Mouse (Mus musculus) heart, embryonic 10.5 days (tissue): Measurements from ENCODE around the gene Npsr1. TPM values are rescaled to one million over a fixed set of nuclear protein-coding genes. Genes with fewer than 3 reads are reported as not detected.

Experiments
- DNase-seq: peaks from one replicate; pipeline ENCODE4 v3.0.0-alpha.2; 2017; ENCODE audit warnings: low spot score
- H3K27ac ChIP-seq: fragments of 300-500 bp; sonication (generic); 2 replicates; pipeline ENCODE4 v1.5.1; 2016; ENCODE audit warnings: mild to moderate bottlenecking
- H3K27me3 ChIP-seq: fragments of 300-500 bp; sonication (generic); 2 replicates; pipeline ENCODE4 v1.6.1; 2016; ENCODE audit warnings: mild to moderate bottlenecking; ENCODE audit not compliant: poor library complexity, insufficient read depth, severe bottlenecking
- H3K36me3 ChIP-seq: fragments of 300-500 bp; sonication (generic); 2 replicates; pipeline ENCODE4 v1.6.1; 2016; ENCODE audit warnings: mild to moderate bottlenecking, moderate library complexity
- H3K4me1 ChIP-seq: fragments of 300-500 bp; sonication (generic); 2 replicates; pipeline ENCODE4 v1.6.1; 2016; ENCODE audit warnings: mild to moderate bottlenecking
- H3K4me3 ChIP-seq: fragments of 300-500 bp; sonication (generic); 2 replicates; pipeline ENCODE4 v1.5.1; 2016; ENCODE audit warnings: mild to moderate bottlenecking, moderate library complexity
- H3K9me3 ChIP-seq: fragments of 300-500 bp; sonication (generic); 2 replicates; pipeline ENCODE4 v1.6.1; 2016; ENCODE audit warnings: mild to moderate bottlenecking, moderate library complexity
- WGBS: fragments of 180-500 bp; shearing (Covaris S2); methylation state at CpG from one replicate; pipeline ENCODE4 v1.1.7; 2016; 5-methylcytosine and 5-hydroxymethylcytosine counted together
- polyA plus RNA-seq: library from polyadenylated mRNA; unstranded; fragments of >200 nt; fragmentation: Nextera tagmentation; extraction: Ambion mirVana; gene quantifications from 2 replicates; pipeline ENCODE4 v1.2.1, GENCODE M21; 2016

The Npsr1 gene
- polyA plus RNA-seq, 1 experiment from 2014 or later: not detected

- DNase-seq: no peak
- H3K4me3 ChIP-seq: no peak overlapping the region
- H3K27me3 ChIP-seq: no peaks in the 10 kb centered on the region
- no peaks in the 10 kb centered on the region for H3K4me1 ChIP-seq
- H3K9me3 ChIP-seq: no peaks in the 10 kb centered on the region
- H3K27ac ChIP-seq: no peak overlapping the region
- no peaks in the 10 kb centered on the region for H3K36me3 ChIP-seq
- 68% methylated on average over 1 of the region's 1 CpGs for WGBS
Observed at GRCm38 (mm10) chr9:24168501-24168900, 70.7 kb downstream of the Npsr1 start.

GRCm38 (mm10) chr9:24170728-24171127, 72.9 kb downstream of the Npsr1 start:
- Histone ChIP-seq H3K36me3 (no peaks in the 10 kb centered on the region), H3K4me3 (no peak overlapping the region), H3K4me1 (no peaks in the 10 kb centered on the region), H3K27me3 (no peaks in the 10 kb centered on the region), H3K27ac (no peak overlapping the region), H3K9me3 (no peaks in the 10 kb centered on the region)
- 87% methylated on average over 1 of the region's 1 CpGs for WGBS
- no peak for DNase-seq

GRCm38 (mm10) chr9:24178744-24179143, 80.9 kb downstream of the Npsr1 start:
- H3K4me3 ChIP-seq: no peak overlapping the region
- no peak for DNase-seq
- H3K27ac ChIP-seq: no peak overlapping the region
- WGBS: 83% methylated on average over 2 of the region's 2 CpGs
- no peaks in the 10 kb centered on the region for H3K27me3 ChIP-seq
- H3K36me3 ChIP-seq: no peaks in the 10 kb centered on the region
- H3K4me1 ChIP-seq: peaks cover 12% of the 10 kb centered on the region
- no peaks in the 10 kb centered on the region for H3K9me3 ChIP-seq

- H3K4me1 ChIP-seq: peaks cover 12% of the 10 kb centered on the region
- H3K27ac ChIP-seq: peak overlapping the region; percentile 42; the same call in 1 of the 2 replicates
- no peaks in the 10 kb centered on the region for H3K27me3 ChIP-seq
- DNase-seq: no peak
- H3K4me3 ChIP-seq: no peak overlapping the region
- no peaks in the 10 kb centered on the region for H3K9me3 ChIP-seq
- 25% methylated on average over 7 of the region's 7 CpGs for WGBS
- H3K36me3 ChIP-seq: no peaks in the 10 kb centered on the region
Observed at GRCm38 (mm10) chr9:24180926-24181325, 83.1 kb downstream of the Npsr1 start.

- DNase-seq: no peak
- Histone ChIP-seq H3K27ac (no peak overlapping the region), H3K9me3 (no peaks in the 10 kb centered on the region), H3K36me3 (no peaks in the 10 kb centered on the region), H3K4me3 (no peak overlapping the region), H3K27me3 (no peaks in the 10 kb centered on the region), H3K4me1 (peaks cover 11% of the 10 kb centered on the region)
- 83% methylated on average over 5 of the region's 5 CpGs for WGBS
Observed at GRCm38 (mm10) chr9:24186289-24186688, 88.5 kb downstream of the Npsr1 start.

- WGBS: 30% methylated on average over 2 of the region's 2 CpGs
- Histone ChIP-seq H3K9me3 (no peaks in the 10 kb centered on the region), H3K4me1 (peaks cover 9% of the 10 kb centered on the region), H3K4me3 (no peak overlapping the region), H3K27ac (peak overlapping the region; percentile 44; the same call in 1 of the 2 replicates), H3K27me3 (no peaks in the 10 kb centered on the region), H3K36me3 (no peaks in the 10 kb centered on the region)
- DNase-seq: no peak
Observed at GRCm38 (mm10) chr9:24189511-24190260, 91.9 kb downstream of the Npsr1 start.

- Histone ChIP-seq H3K27me3 (no peaks in the 10 kb centered on the region), H3K27ac (peak overlapping the region; percentile 44; the same call in 1 of the 2 replicates), H3K36me3 (no peaks in the 10 kb centered on the region), H3K4me3 (no peak overlapping the region), H3K4me1 (peaks cover 9% of the 10 kb centered on the region), H3K9me3 (no peaks in the 10 kb centered on the region)
- WGBS: 38% methylated on average over 1 of the region's 1 CpGs
- DNase-seq: no peak
Observed at GRCm38 (mm10) chr9:24190261-24190588, 92.4 kb downstream of the Npsr1 start.

GRCm38 (mm10) chr9:24198254-24198653, 100.5 kb downstream of the Npsr1 start:
- Histone ChIP-seq H3K9me3 (no peaks in the 10 kb centered on the region), H3K27ac (no peak overlapping the region), H3K4me3 (no peak overlapping the region), H3K4me1 (no peaks in the 10 kb centered on the region), H3K27me3 (no peaks in the 10 kb centered on the region), H3K36me3 (no peaks in the 10 kb centered on the region)
- no peak for DNase-seq
- WGBS: 74% methylated on average over 1 of the region's 1 CpGs

- Histone ChIP-seq H3K27me3 (no peaks in the 10 kb centered on the region), H3K4me3 (no peak overlapping the region), H3K4me1 (no peaks in the 10 kb centered on the region), H3K27ac (no peak overlapping the region), H3K9me3 (no peaks in the 10 kb centered on the region), H3K36me3 (no peaks in the 10 kb centered on the region)
- no peak for DNase-seq
- WGBS: 97% methylated on average over 1 of the region's 1 CpGs
Observed at GRCm38 (mm10) chr9:24211636-24212035, 113.8 kb downstream of the Npsr1 start.

GRCm38 (mm10) chr9:24217721-24218120, 119.9 kb downstream of the Npsr1 start:
- no peak overlapping the region for H3K27ac ChIP-seq
- DNase-seq: no peak
- H3K4me1 ChIP-seq: 0 out of 2 replicates have a peak, but pooled peaks cover 7% of the 10 kb centered on the region
- no peaks in the 10 kb centered on the region for H3K9me3 ChIP-seq
- no peaks in the 10 kb centered on the region for H3K36me3 ChIP-seq
- H3K27me3 ChIP-seq: no peaks in the 10 kb centered on the region
- 38% methylated on average over 1 of the region's 1 CpGs for WGBS
- no peak overlapping the region for H3K4me3 ChIP-seq

GRCm38 (mm10) chr9:24236461-24236860, 138.7 kb downstream of the Npsr1 start:
- DNase-seq: no peak
- Histone ChIP-seq H3K4me3 (no peak overlapping the region), H3K4me1 (no peaks in the 10 kb centered on the region), H3K27me3 (no peaks in the 10 kb centered on the region), H3K9me3 (no peaks in the 10 kb centered on the region), H3K36me3 (no peaks in the 10 kb centered on the region), H3K27ac (no peak overlapping the region)
- 80% methylated on average over 1 of the region's 1 CpGs for WGBS

GRCm38 (mm10) chr9:24247557-24247956, 149.8 kb downstream of the Npsr1 start:
- no peak for DNase-seq
- H3K36me3 ChIP-seq: no peaks in the 10 kb centered on the region
- no peaks in the 10 kb centered on the region for H3K27me3 ChIP-seq
- no peaks in the 10 kb centered on the region for H3K4me1 ChIP-seq
- H3K9me3 ChIP-seq: no peaks in the 10 kb centered on the region
- no peak overlapping the region for H3K27ac ChIP-seq
- no peak overlapping the region for H3K4me3 ChIP-seq

- Histone ChIP-seq H3K4me3 (no peak overlapping the region), H3K9me3 (no peaks in the 10 kb centered on the region), H3K27ac (no peak overlapping the region), H3K27me3 (no peaks in the 10 kb centered on the region), H3K36me3 (no peaks in the 10 kb centered on the region), H3K4me1 (no peaks in the 10 kb centered on the region)
- 17% methylated on average over 8 of the region's 8 CpGs for WGBS
- DNase-seq: no peak
Observed at GRCm38 (mm10) chr9:24254236-24254635, 156.4 kb downstream of the Npsr1 start.
